Mouse (Mus musculus) ES-E14 (cell line): ENCODE data around the gene Hc.

ENCODE experiments used
- CHD2 ChIP-seq: IDR thresholded peaks from 2 replicates; pipeline ENCODE4 v1.6.1; 2014; ENCODE audit warnings: mild to moderate bottlenecking, low read depth, low read length, inconsistent platforms
- HCFC1 ChIP-seq: IDR thresholded peaks from 2 replicates; pipeline ENCODE4 v1.6.1; 2012; ENCODE audit warnings: low read length, inconsistent platforms, borderline replicate concordance; ENCODE audit not compliant: insufficient read depth
- MAFK ChIP-seq: IDR thresholded peaks from 2 replicates; pipeline ENCODE4 v1.6.1; 2014; ENCODE audit warnings: mild to moderate bottlenecking, low read depth, low read length, inconsistent platforms; ENCODE audit not compliant: insufficient read depth
- ZC3H11A ChIP-seq: IDR thresholded peaks from 2 replicates; pipeline ENCODE4 v1.6.1; 2012; ENCODE audit warnings: low read depth, mild to moderate bottlenecking, inconsistent platforms, low read length, borderline replicate concordance

DNA sequence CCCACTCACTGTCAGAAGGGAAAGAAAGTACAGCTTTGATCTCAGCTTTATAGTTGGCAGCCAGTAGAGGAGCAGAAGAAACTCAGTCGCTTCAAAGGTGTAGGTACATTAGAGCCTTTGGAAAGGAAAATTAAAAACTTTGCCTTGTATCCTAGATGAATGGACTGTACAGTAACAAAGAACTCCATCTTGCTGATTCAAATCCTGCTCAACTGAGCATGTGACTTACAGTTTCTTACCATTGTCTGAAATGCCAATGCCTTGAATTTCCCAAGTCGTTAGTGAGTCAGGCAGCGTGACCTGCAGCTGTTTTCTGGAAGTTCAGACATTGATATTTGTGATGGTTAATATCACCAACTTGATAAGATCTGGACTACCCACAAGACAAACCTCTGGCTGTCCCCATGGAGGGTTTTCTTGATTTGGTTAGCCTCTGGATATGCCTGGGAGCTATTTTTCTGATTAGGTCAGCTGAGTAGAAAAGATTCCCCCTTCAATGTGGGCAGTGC, 36.5 kb downstream of the Hc start:
- no peak for TF ChIP-seq CHD2
- TF ChIP-seq HCFC1 = no peak
- TF ChIP-seq MAFK = no peak
- TF ChIP-seq ZC3H11A = no peak
